Mouse (Mus musculus): ENCODE data around the gene Phf21a. TPM values are rescaled to one million over a fixed set of nuclear protein-coding genes. Genes with fewer than 3 reads are reported as not detected.
A peak's percentile ranks its signal among the peaks of the same experiment; 100 is the strongest.
"Not testable (repeated sequence)": the region's sequence is repeated elsewhere in the genome, so short reads cannot be mapped to it uniquely, and the experiment has no call there.

Gene Phf21a
- polyA plus RNA-seq, 1 experiment from 2014 or later = 36.7 TPM

- DNase-seq (ENCODE audit: low spot score) = no peak
- peaks cover 61% of the 10 kb centered on the region for H3K4me1 ChIP-seq
- peak overlapping the region; percentile 93 for H3K27ac ChIP-seq (replicated peaks)
- H3K4me3 ChIP-seq = peak overlapping the region; percentile 66
- no peaks in the 10 kb centered on the region for H3K9me3 ChIP-seq (replicated peaks)
- H3K36me3 ChIP-seq = peaks cover 51% of the 10 kb centered on the region
- H3K27me3 ChIP-seq (ENCODE audit: low read depth, poor library complexity, severe bottlenecking) = peaks cover 12% of the 10 kb centered on the region
- 59% methylated on average over 3 of the region's 3 CpGs for WGBS
These were observed 295.2 kb downstream of the Phf21a start for GRCm38 (mm10) chr2:92388081-92388517.

- Histone ChIP-seq H3K4me3 (peak overlapping the region; percentile 66), H3K27ac (replicated peaks) (peak overlapping the region; percentile 93), H3K27me3 (ENCODE audit: low read depth, poor library complexity, severe bottlenecking) (peaks cover 21% of the 10 kb centered on the region), H3K36me3 (peaks cover 41% of the 10 kb centered on the region), H3K4me1 (peaks cover 68% of the 10 kb centered on the region), H3K9me3 (replicated peaks) (no peaks in the 10 kb centered on the region)
- under 1% methylated on average over 61 of the region's 62 CpGs for WGBS
- DNase-seq (ENCODE audit: low spot score) = peak; percentile 99
These were observed 296.1 kb downstream of the Phf21a start for GRCm38 (mm10) chr2:92388891-92389641.

DNA sequence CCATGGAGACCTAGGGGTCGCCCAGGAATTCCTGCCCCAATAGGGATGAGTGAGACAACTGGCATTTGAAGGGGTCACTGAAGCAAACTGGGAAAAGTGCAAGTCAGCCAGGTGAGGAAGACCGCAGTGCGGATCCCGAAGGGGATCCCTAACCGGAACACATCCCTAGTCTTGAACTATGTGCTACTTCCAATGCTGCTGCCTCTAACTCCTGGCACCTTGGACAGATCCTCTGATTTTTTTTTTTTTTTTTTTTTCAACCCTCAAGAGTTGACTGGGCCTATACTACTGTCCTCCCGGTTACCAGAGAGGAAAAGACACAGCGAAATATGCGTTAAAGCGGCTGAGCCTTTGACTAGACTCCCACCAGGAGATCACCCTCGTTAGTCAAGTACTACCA, 296.7 kb downstream of the Phf21a start:
- no peak for DNase-seq (ENCODE audit: low spot score)
- WGBS = 2% methylated on average over 10 of the region's 10 CpGs
- Histone ChIP-seq H3K4me3 (peak overlapping the region; percentile 66), H3K4me1 (peaks cover 73% of the 10 kb centered on the region), H3K9me3 (replicated peaks) (no peaks in the 10 kb centered on the region), H3K27ac (replicated peaks) (peak overlapping the region; percentile 93), H3K36me3 (peaks cover 35% of the 10 kb centered on the region), H3K27me3 (ENCODE audit: low read depth, poor library complexity, severe bottlenecking) (peaks cover 25% of the 10 kb centered on the region)

- H3K4me3 ChIP-seq = peak overlapping the region; percentile 66
- peaks cover 73% of the 10 kb centered on the region for H3K4me1 ChIP-seq
- peaks cover 25% of the 10 kb centered on the region for H3K27me3 ChIP-seq (ENCODE audit: low read depth, poor library complexity, severe bottlenecking)
- no peaks in the 10 kb centered on the region for H3K9me3 ChIP-seq (replicated peaks)
- 79% methylated on average over 6 of the region's 6 CpGs for WGBS
- DNase-seq (ENCODE audit: low spot score) = no peak
- peaks cover 28% of the 10 kb centered on the region for H3K36me3 ChIP-seq
- peak overlapping the region; percentile 93 for H3K27ac ChIP-seq (replicated peaks)
These were observed 297.5 kb downstream of the Phf21a start for GRCm38 (mm10) chr2:92390206-92390930.

GRCm38 (mm10) chr2:92391116-92391515, 298.2 kb downstream of the Phf21a start:
- H3K27me3 ChIP-seq (ENCODE audit: low read depth, poor library complexity, severe bottlenecking) = peaks cover 25% of the 10 kb centered on the region
- peaks cover 20% of the 10 kb centered on the region for H3K36me3 ChIP-seq
- WGBS = 89% methylated on average over 8 of the region's 8 CpGs
- no peak for DNase-seq (ENCODE audit: low spot score)
- no peaks in the 10 kb centered on the region for H3K9me3 ChIP-seq (replicated peaks)
- peaks cover 73% of the 10 kb centered on the region for H3K4me1 ChIP-seq
- peak overlapping the region; percentile 93 for H3K27ac ChIP-seq (replicated peaks)
- peak overlapping the region; percentile 66 for H3K4me3 ChIP-seq

GRCm38 (mm10) chr2:92391703-92392317, 298.9 kb downstream of the Phf21a start:
- no peak for DNase-seq (ENCODE audit: low spot score)
- H3K27ac ChIP-seq (replicated peaks) = peak overlapping the region; percentile 93
- peaks cover 13% of the 10 kb centered on the region for H3K36me3 ChIP-seq
- WGBS = 31% methylated on average over 11 of the region's 11 CpGs
- H3K4me1 ChIP-seq = peaks cover 77% of the 10 kb centered on the region
- H3K4me3 ChIP-seq = peak overlapping the region; percentile 66
- no peaks in the 10 kb centered on the region for H3K9me3 ChIP-seq (replicated peaks)
- H3K27me3 ChIP-seq (ENCODE audit: low read depth, poor library complexity, severe bottlenecking) = peaks cover 25% of the 10 kb centered on the region

DNA sequence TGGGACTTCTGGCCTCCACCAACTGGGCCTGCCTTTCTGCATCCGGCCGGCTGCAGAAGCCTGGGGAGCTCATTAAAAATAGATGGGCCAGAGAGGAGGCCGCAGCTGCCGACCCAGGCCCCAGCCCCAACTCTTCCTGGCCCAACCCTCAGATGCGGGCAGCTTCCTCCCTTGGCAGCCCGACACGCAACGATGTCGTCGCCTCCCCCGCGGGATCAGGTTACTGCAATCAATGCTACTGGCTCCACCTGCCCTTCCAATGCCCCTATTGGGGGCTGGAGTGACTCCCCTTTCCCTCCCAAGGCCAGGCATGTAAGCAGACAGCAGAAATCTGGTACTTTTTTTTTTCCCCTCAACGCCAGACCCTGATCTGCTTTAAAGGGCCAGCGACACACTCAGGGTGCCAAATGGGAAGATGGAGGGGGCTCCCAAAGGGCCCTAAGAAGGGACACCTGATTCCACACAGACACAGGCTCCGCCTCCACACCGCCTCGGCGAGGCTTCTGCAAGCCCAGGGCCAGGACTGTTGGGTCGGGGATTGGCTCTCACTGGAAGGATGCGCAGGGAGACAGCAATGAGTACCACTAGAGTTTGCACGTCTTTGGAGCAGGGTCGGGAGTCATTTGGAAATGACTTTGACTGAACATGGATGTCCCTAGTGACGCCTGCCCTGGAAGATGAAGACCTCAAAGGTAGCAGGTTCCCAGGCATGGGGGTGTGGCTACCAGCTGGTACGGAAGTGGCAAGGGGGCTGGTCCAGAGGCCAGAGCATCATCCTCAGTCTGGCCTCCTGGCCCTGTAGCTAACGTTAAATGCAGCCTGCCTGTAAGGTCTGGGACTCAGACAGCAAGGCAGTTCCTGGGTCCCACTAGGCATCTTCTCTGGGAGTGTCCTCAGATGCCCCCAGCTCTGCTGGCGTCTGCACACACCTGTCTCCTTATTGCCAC, 299.7 kb downstream of the Phf21a start:
- Histone ChIP-seq H3K27me3 (ENCODE audit: low read depth, poor library complexity, severe bottlenecking) (peaks cover 25% of the 10 kb centered on the region), H3K9me3 (replicated peaks) (no peaks in the 10 kb centered on the region), H3K4me3 (peak overlapping the region; percentile 66), H3K4me1 (peaks cover 80% of the 10 kb centered on the region), H3K27ac (replicated peaks) (peak overlapping the region; percentile 93), H3K36me3 (peaks cover 6% of the 10 kb centered on the region)
- WGBS = 3% methylated on average over 26 of the region's 26 CpGs
- DNase-seq (ENCODE audit: low spot score) = peak; percentile 79

DNA sequence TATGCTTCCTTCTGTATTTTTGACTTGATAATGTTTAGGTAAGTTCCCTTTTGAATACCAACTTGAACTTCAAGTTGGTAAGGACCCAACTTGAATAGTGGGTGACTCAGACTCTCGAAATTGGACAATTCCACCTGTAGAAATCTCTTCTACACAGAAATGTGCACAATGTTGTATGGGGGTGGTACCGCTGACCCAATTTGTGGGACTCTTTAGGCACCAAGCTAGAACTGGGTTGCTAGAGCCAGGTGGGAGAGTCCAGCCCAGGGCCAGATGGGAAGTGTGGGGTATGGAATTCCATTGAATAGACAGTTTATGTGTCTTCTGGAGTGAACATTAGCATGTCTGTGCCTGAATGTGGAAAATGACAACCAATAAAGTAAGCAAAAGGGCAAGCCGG, 302.6 kb downstream of the Phf21a start:
- no peaks in the 10 kb centered on the region for H3K9me3 ChIP-seq (replicated peaks)
- peaks cover 29% of the 10 kb centered on the region for H3K27me3 ChIP-seq (ENCODE audit: low read depth, poor library complexity, severe bottlenecking)
- no peak overlapping the region for H3K4me3 ChIP-seq
- WGBS = 93% methylated on average over 3 of the region's 3 CpGs
- peaks cover 78% of the 10 kb centered on the region for H3K4me1 ChIP-seq
- H3K27ac ChIP-seq (replicated peaks) = no peak overlapping the region
- no peak for DNase-seq (ENCODE audit: low spot score)
- H3K36me3 ChIP-seq = no peaks in the 10 kb centered on the region

- no peaks in the 10 kb centered on the region for H3K9me3 ChIP-seq (replicated peaks)
- peaks cover 74% of the 10 kb centered on the region for H3K4me1 ChIP-seq
- WGBS = 90% methylated on average over 1 of the region's 1 CpGs
- H3K36me3 ChIP-seq = no peaks in the 10 kb centered on the region
- H3K4me3 ChIP-seq = no peak overlapping the region
- peaks cover 19% of the 10 kb centered on the region; the same call in 1 of the 2 replicates for H3K27me3 ChIP-seq (ENCODE audit: low read depth, poor library complexity, severe bottlenecking)
- H3K27ac ChIP-seq (replicated peaks) = peak overlapping the region; percentile 76
- no peak for DNase-seq (ENCODE audit: low spot score)
These were observed 304.5 kb downstream of the Phf21a start for GRCm38 (mm10) chr2:92397436-92397835.

DNA sequence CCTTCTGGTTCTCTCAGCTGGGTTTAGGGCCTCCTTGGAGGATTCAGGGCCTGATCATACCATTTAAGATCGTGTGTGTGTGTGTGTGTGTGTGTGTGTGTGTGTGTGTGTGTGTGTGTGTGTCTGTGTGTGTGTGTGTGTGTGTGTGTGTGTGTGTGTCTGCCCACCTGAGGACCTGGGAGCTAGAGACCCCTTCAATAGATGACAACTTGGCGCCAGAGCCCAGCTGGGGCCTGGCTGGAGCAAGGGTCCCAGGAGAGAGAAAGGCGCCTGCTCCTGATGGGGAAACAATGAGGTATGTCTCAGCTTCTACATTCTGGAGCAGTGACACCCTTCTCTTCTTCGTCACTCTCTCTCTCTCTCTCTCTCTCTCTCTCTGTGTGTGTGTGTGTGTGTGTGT, 307.0 kb downstream of the Phf21a start:
- 59% methylated on average over 4 of the region's 4 CpGs for WGBS
- peaks cover 66% of the 10 kb centered on the region for H3K4me1 ChIP-seq
- H3K4me3 ChIP-seq = peak overlapping the region; percentile 80
- 0 out of 2 replicates have a peak overlapping the region, but pooled peaks have one; percentile 18 for H3K27ac ChIP-seq (replicated peaks)
- H3K9me3 ChIP-seq (replicated peaks); H3K27me3 ChIP-seq (ENCODE audit: low read depth, poor library complexity, severe bottlenecking); DNase-seq (ENCODE audit: low spot score): not testable (repeated sequence)
- H3K36me3 ChIP-seq = peaks cover 19% of the 10 kb centered on the region

DNA sequence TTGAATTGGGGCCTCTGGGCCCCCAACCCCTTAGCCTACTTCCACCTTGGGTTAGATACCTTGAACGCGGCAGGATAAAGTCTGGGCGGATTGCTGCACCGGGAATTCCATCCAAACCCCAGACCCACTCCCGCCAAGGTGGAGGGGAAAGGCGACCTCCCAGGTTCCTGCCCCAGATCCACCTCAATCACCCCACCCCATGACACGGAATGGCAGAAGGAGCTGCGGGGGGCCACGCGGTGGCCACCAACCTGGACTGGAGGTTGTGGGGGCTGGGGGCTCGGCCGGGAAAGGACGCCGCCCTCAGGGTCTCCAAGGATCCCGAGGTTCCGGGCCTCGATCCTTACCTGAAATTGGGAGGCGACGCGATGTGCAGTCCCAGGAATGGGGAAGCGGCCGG, 307.8 kb downstream of the Phf21a start:
- no peak for DNase-seq (ENCODE audit: low spot score)
- Histone ChIP-seq H3K36me3 (peaks cover 27% of the 10 kb centered on the region), H3K4me1 (peaks cover 71% of the 10 kb centered on the region), H3K27ac (replicated peaks) (peak overlapping the region; percentile 91), H3K9me3 (replicated peaks) (no peaks in the 10 kb centered on the region), H3K27me3 (ENCODE audit: low read depth, poor library complexity, severe bottlenecking) (0 out of 2 replicates have a peak, but pooled peaks cover 5% of the 10 kb centered on the region), H3K4me3 (peak overlapping the region; percentile 80)
- 2% methylated on average over 21 of the region's 22 CpGs for WGBS

All from midbrain, embryonic 10.5 days (tissue).